In genomic region chr3:116222511-116223243, GRCm38 (mm10) we compare ENCODE assay signal across 9 mouse cellular contexts. TPM values are rescaled to one million over a fixed set of nuclear protein-coding genes. Genes with fewer than 3 reads are reported as not detected.
DNase-seq lines count a peak whose midpoint lies in the region; ATAC-seq and TF ChIP-seq lines count a peak whose summit lies in the region.
"Had no signal": no experiment of that assay in that cellular context is flagged by ENCODE, and none has a peak within 500 bp of the region (broad histone marks: within the 10 kb centered on the region; RNA-seq: fewer than 3 reads in every experiment).

No protein-coding gene starts in this region.

- H3K4me1 ChIP-seq in cerebellum, adult 2 months (ENCODE audit: control insufficient read depth, insufficient read depth, low read length), result no peaks in the 10 kb centered on the region
- no peaks in the 10 kb centered on the region for H3K4me1 ChIP-seq in liver, embryonic 12.5 days
- peaks cover 15% of the 10 kb centered on the region for H3K4me1 ChIP-seq in hindbrain, embryonic 10.5 days (replicated peaks)

- 4% methylated on average over 17 of the region's 17 CpGs for WGBS in cerebellum, adult 2 months
- WGBS in liver, embryonic 12.5 days (ENCODE audit: insufficient replicate concordance), result 36% methylated on average over 17 of the region's 17 CpGs
- 23% methylated on average over 17 of the region's 17 CpGs for WGBS in hindbrain, embryonic 10.5 days

- H3K4me2 ChIP-seq in liver, embryonic 12.5 days, result peak overlapping the region; percentile 6; the same call in 1 of the 2 replicates

- no peak for TF ChIP-seq CTCF in cerebellum, adult 2 months (IDR thresholded peaks at IDR 0.05; ENCODE audit: borderline replicate concordance, insufficient read depth, low read depth, low read length)

- no peaks in the 10 kb centered on the region for H3K9me3 ChIP-seq in liver, embryonic 12.5 days (replicated peaks)
- H3K9me3 ChIP-seq in hindbrain, embryonic 10.5 days, result no peaks in the 10 kb centered on the region

- DNase-seq in cerebellum, adult 2 months, result peak; percentile 13 to 14
- DNase-seq in cerebellum, adult 9-10 months, result no peak
- DNase-seq in liver, result no peak
- peak; percentile 41 for DNase-seq in hindbrain, embryonic 10.5 days (ENCODE audit: low spot score)
- DNase-seq in retina, embryonic 14.5 days (ENCODE audit: low spot score), result peak; percentile 64
- no peak for DNase-seq in spleen, postnatal 36 days (ENCODE audit: low spot score in 2 of 2)
- DNase-seq in layer of hippocampus, adult 11-12 months (ENCODE audit: low spot score), result no peak

- H3K4me3 ChIP-seq in cerebellum, adult 2 months (replicated peaks; ENCODE audit: insufficient read depth, low read depth, low read length), result peak overlapping the region; percentile 34
- H3K4me3 ChIP-seq in liver, embryonic 12.5 days, result no peak overlapping the region
- H3K4me3 ChIP-seq in hindbrain, embryonic 10.5 days, result peak overlapping the region; percentile 42

- H3K27ac ChIP-seq in cerebellum, adult 2 months (ENCODE audit: insufficient read depth, low read length), result no peak overlapping the region
- no peak overlapping the region for H3K27ac ChIP-seq in liver, embryonic 12.5 days
- H3K27ac ChIP-seq in hindbrain, embryonic 10.5 days, result 0 out of 2 replicates have a peak overlapping the region, but pooled peaks have one; percentile 35

- H3K27me3 ChIP-seq in cerebellum, adult 2 months (ENCODE audit: control insufficient read depth, insufficient read depth, low read length), result no peaks in the 10 kb centered on the region; the same call in 1 of the 2 replicates
- H3K27me3 ChIP-seq in liver, embryonic 12.5 days (replicated peaks), result no peaks in the 10 kb centered on the region
- no peaks in the 10 kb centered on the region for H3K27me3 ChIP-seq in hindbrain, embryonic 10.5 days (ENCODE audit: insufficient read depth, poor library complexity, severe bottlenecking)

- H3K36me3 ChIP-seq in liver, embryonic 12.5 days, result no peaks in the 10 kb centered on the region
- no peaks in the 10 kb centered on the region for H3K36me3 ChIP-seq in hindbrain, embryonic 10.5 days

- ATAC-seq in liver, embryonic 12.5 days, result no peak

- TF ChIP-seq POLR2A in cerebellum, adult 2 months (IDR thresholded peaks at IDR 0.05; ENCODE audit: borderline replicate concordance, insufficient read depth, low read length), result no peak

- no peak overlapping the region for H3K9ac ChIP-seq in liver, embryonic 12.5 days

RNA-seq across cellular contexts. Expression of gene Gpr88, which starts 30.6 kb away (rescaled TPM):
- polyA plus RNA-seq in cerebellum, adult 2 months (2012; rRNA removed), result 0.61 and 2.6 TPM in 2 replicates
- 0.20 and 0.35 TPM in 2 replicates for polyA plus RNA-seq in liver, embryonic 12.5 days (2016; fragmentation: Nextera tagmentation; extraction: Ambion mirVana)
- polyA plus RNA-seq in hindbrain, embryonic 10.5 days (2016; fragmentation: Nextera tagmentation; extraction: Ambion mirVana), result 0.49 and 0.77 TPM in 2 replicates
- polyA plus RNA-seq: C2C12 had no signal

Comparison
In these comparisons a context has a peak if more than half of its experiments do, and no peak if none do; other contexts are left out.
1. DNase-seq: peak in cerebellum, adult 2 months (2 of 2), hindbrain, embryonic 10.5 days (single experiment) and retina, embryonic 14.5 days (single experiment); none in cerebellum, adult 9-10 months (single experiment), liver (single experiment), spleen, postnatal 36 days (0 of 2) and layer of hippocampus, adult 11-12 months (single experiment).